Mouse (Mus musculus): Measurements from ENCODE around the gene Ccl11.

GRCm38 (mm10) chr11:82021406-82021805 lies 36.2 kb upstream of the Ccl11 start:
- TF ChIP-seq CTCF (IDR thresholded peaks at IDR 0.05; ENCODE audit: borderline replicate concordance, extremely low read depth, insufficient read depth, insufficient read length) = no peak
- no peak for TF ChIP-seq POLR2A (IDR thresholded peaks at IDR 0.05; ENCODE audit: borderline replicate concordance, extremely low read depth, insufficient read depth, insufficient read length, poor library complexity, severe bottlenecking)
